Mouse (Mus musculus) MEL (cell line): ENCODE results near the gene Prpsap1. TPM values are rescaled to one million over a fixed set of nuclear protein-coding genes. Genes with fewer than 3 reads are reported as not detected.

ENCODE experiments used
- DNase-seq: peaks from one replicate; pipeline ENCODE4 v3.0.0; 2011; ENCODE audit warnings: low read depth, low spot score
- H3K27ac ChIP-seq: 2 replicates; pipeline ENCODE4 v1.5.1; 2012; ENCODE audit warnings: low read depth, mild to moderate bottlenecking, control low read depth, low read length, moderate library complexity; ENCODE audit not compliant: control insufficient read depth
- H3K27me3 ChIP-seq, 2 experiments: fragments of 150-350 bp in 1 of 2; sonication (generic) in 1 of 2; 2 replicates each; pipeline ENCODE4 v1.6.1; 2012; ENCODE audit warnings: low read length in 2 of 2, mild to moderate bottlenecking in 2 of 2, improper control_type of control experiment in 1 of 2, moderate library complexity in 1 of 2; ENCODE audit not compliant: insufficient read depth in 2 of 2, control insufficient read depth in 1 of 2
- H3K36me3 ChIP-seq, 2 experiments: 2 replicates each; pipeline ENCODE4 v1.6.1; 2012 to 2014; ENCODE audit warnings: low read length in 2 of 2, improper control_type of control experiment in 1 of 2, inconsistent platforms in 1 of 2, mild to moderate bottlenecking in 1 of 2; ENCODE audit not compliant: insufficient read depth in 2 of 2, control insufficient read depth in 1 of 2
- H3K4me1 ChIP-seq, 2 experiments: fragments of 150-350 bp in 1 of 2; sonication (generic) in 1 of 2; 2 replicates each; pipeline ENCODE4 v1.6.1; 2012; ENCODE audit warnings: low read length in 2 of 2, improper control_type of control experiment in 1 of 2, mild to moderate bottlenecking in 1 of 2; ENCODE audit not compliant: insufficient read depth in 2 of 2, control insufficient read depth in 1 of 2
- H3K4me3 ChIP-seq, 2 experiments: fragments of 150-350 bp in 1 of 2; sonication (generic) in 1 of 2; 2 replicates each; pipeline ENCODE4 v1.5.1; 2012; ENCODE audit warnings: low read depth in 2 of 2, low read length in 2 of 2, mild to moderate bottlenecking in 2 of 2, moderate library complexity in 2 of 2, control low read depth in 1 of 2, improper control_type of control experiment in 1 of 2; ENCODE audit not compliant: control insufficient read depth in 1 of 2, insufficient read depth in 1 of 2
- H3K79me2 ChIP-seq: 2 replicates; pipeline ENCODE4 v1.6.1; 2012; ENCODE audit warnings: mild to moderate bottlenecking, low read length, moderate library complexity; ENCODE audit not compliant: control insufficient read depth, poor library complexity, insufficient read depth
- H3K9ac ChIP-seq: 2 replicates; pipeline ENCODE4 v1.6.1; 2012; ENCODE audit warnings: low read depth, mild to moderate bottlenecking, control low read depth, low read length, moderate library complexity; ENCODE audit not compliant: control insufficient read depth, poor library complexity, severe bottlenecking
- H3K9me3 ChIP-seq: fragments of 150-350 bp; sonication (generic); replicated peaks from 2 replicates; pipeline ENCODE4 v1.6.1; 2012; ENCODE audit warnings: mild to moderate bottlenecking, low read length, improper control_type of control experiment, moderate library complexity; ENCODE audit not compliant: insufficient read depth
- BHLHE40 ChIP-seq: IDR thresholded peaks from 2 replicates; pipeline ENCODE4 v1.6.1; 2012; ENCODE audit warnings: low read depth, mild to moderate bottlenecking, inconsistent platforms, low read length, improper control_type of control experiment, borderline replicate concordance
- E2F4 ChIP-seq: IDR thresholded peaks from 2 replicates; pipeline ENCODE4 v1.6.1; 2011; ENCODE audit warnings: low read depth, low read length, improper control_type of control experiment, borderline replicate concordance
- ELF1 ChIP-seq: IDR thresholded peaks from 2 replicates; pipeline ENCODE4 v1.6.1; 2014; ENCODE audit warnings: low read depth, mild to moderate bottlenecking, inconsistent platforms, low read length, improper control_type of control experiment, moderate library complexity
- GATA1 ChIP-seq: IDR thresholded peaks from 2 replicates; pipeline ENCODE4 v1.6.1; 2011; ENCODE audit warnings: low read depth, low read length, improper control_type of control experiment
- HCFC1 ChIP-seq: IDR thresholded peaks from 2 replicates; pipeline ENCODE4 v1.6.1; 2012; ENCODE audit warnings: low read depth, mild to moderate bottlenecking, inconsistent platforms, low read length, improper control_type of control experiment, moderate library complexity
- KAT2A ChIP-seq: conservative IDR thresholded peaks from 2 replicates; pipeline ENCODE4 v1.6.1; 2012; ENCODE audit warnings: low read depth, low read length, improper control_type of control experiment, inconsistent platforms
- MAFK ChIP-seq: IDR thresholded peaks from 2 replicates; pipeline ENCODE4 v1.6.1; 2011; ENCODE audit warnings: low read depth, mild to moderate bottlenecking, low read length, improper control_type of control experiment, borderline replicate concordance
- MAZ ChIP-seq: IDR thresholded peaks from 2 replicates; pipeline ENCODE4 v1.6.1; 2012; ENCODE audit warnings: low read depth, mild to moderate bottlenecking, inconsistent platforms, low read length, improper control_type of control experiment
- MEF2A ChIP-seq: IDR thresholded peaks from 2 replicates; pipeline ENCODE4 v1.6.1; 2014; ENCODE audit warnings: low read depth, mild to moderate bottlenecking, inconsistent platforms, low read length, improper control_type of control experiment; ENCODE audit not compliant: poor library complexity, insufficient replicate concordance, severe bottlenecking; ENCODE audit errors: extremely low read depth
- MXI1 ChIP-seq: IDR thresholded peaks from 2 replicates; pipeline ENCODE4 v1.6.1; 2011; ENCODE audit warnings: mild to moderate bottlenecking, low read depth, low read length, improper control_type of control experiment
- NELFE ChIP-seq: IDR thresholded peaks from 2 replicates; pipeline ENCODE4 v1.6.1; 2011; ENCODE audit warnings: low read depth, low read length, improper control_type of control experiment
- NRF1 ChIP-seq: IDR thresholded peaks from 2 replicates; pipeline ENCODE4 v1.6.1; 2014; ENCODE audit warnings: low read depth, mild to moderate bottlenecking, inconsistent platforms, low read length, improper control_type of control experiment, moderate library complexity; ENCODE audit not compliant: poor library complexity, insufficient read depth, severe bottlenecking
- POLR2A ChIP-seq, 2 experiments: IDR thresholded peaks; 2 replicates each; pipeline ENCODE4 v1.6.1; 2011 to 2012; ENCODE audit warnings: low read length in 2 of 2, mild to moderate bottlenecking in 2 of 2, control low read depth in 1 of 2, improper control_type of control experiment in 1 of 2, low read depth in 1 of 2, moderate library complexity in 1 of 2; ENCODE audit not compliant: control insufficient read depth in 1 of 2, insufficient read depth in 1 of 2, poor library complexity in 1 of 2
- RAD21 ChIP-seq: IDR thresholded peaks from 2 replicates; pipeline ENCODE4 v1.6.1; 2011; ENCODE audit warnings: mild to moderate bottlenecking, low read depth, low read length, improper control_type of control experiment
- RCOR1 ChIP-seq: IDR thresholded peaks from 2 replicates; pipeline ENCODE4 v1.6.1; 2012; ENCODE audit warnings: low read depth, mild to moderate bottlenecking, inconsistent platforms, low read length, improper control_type of control experiment
- SIN3A ChIP-seq: IDR thresholded peaks from 2 replicates; pipeline ENCODE4 v1.6.1; 2012; ENCODE audit warnings: low read length, improper control_type of control experiment, inconsistent platforms
- SMC3 ChIP-seq: IDR thresholded peaks from 2 replicates; pipeline ENCODE4 v1.6.1; 2011; ENCODE audit warnings: low read depth, low read length, improper control_type of control experiment
- TBP ChIP-seq: IDR thresholded peaks from 2 replicates; pipeline ENCODE4 v1.8.0; 2011; ENCODE audit warnings: low read depth, low read length, improper control_type of control experiment
- UBTF ChIP-seq: IDR thresholded peaks from 2 replicates; pipeline ENCODE4 v1.6.1; 2012; ENCODE audit warnings: low read depth, mild to moderate bottlenecking, inconsistent platforms, low read length, improper control_type of control experiment, moderate library complexity, borderline replicate concordance; ENCODE audit not compliant: insufficient read depth
- ZKSCAN1 ChIP-seq: IDR thresholded peaks from 2 replicates; pipeline ENCODE4 v1.6.1; 2012; ENCODE audit warnings: low read depth, mild to moderate bottlenecking, inconsistent platforms, low read length, improper control_type of control experiment, moderate library complexity
- polyA plus RNA-seq, 2 experiments: library from polyadenylated mRNA; stranded (reverse) in 1 of 2; unstranded in 1 of 2; fragments of >175 nt in 1 of 2; fragments of >200 nt in 1 of 2; gene quantifications; 2 replicates each; pipeline versions ENCODE4 v1.2.1 to v1.2.4; 2012; ENCODE audit warnings: low replicate concordance in 2 of 2, low read depth in 1 of 2; ENCODE audit not compliant: insufficient read length in 2 of 2, insufficient read depth in 1 of 2, missing spikeins in 1 of 2
- total RNA-seq: library from RNA; depleted of rRNA; stranded (reverse); fragments of 300-350 nt; gene quantifications from 2 replicates; pipeline ENCODE4 v1.2.3, GENCODE M21; 2012

The Prpsap1 gene
- total and polyA plus RNA-seq, 3 experiments, result 112 to 155 TPM; not detected in 1

DNA sequence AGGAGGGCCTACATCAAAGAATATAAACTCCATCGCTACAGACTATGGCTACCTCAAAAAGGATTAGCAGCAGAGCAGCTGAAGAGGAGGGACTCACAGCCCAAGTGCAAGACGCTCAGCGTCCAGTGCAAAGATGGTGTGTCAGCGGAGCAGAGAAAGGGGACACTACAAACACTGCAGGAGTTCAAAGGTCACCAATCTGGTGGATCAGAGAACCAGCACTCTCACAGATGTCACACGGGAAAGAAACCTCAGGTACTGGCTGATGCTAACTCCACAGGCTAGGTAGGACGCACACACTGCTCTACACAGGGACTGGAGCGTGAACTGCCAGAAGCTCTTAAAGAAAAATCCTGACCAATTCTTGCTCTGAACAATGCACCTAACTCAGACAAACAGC lies 15.0 kb downstream of the Prpsap1 start:
- Histone ChIP-seq H3K27me3 (no peaks in the 10 kb centered on the region), H3K9me3 (no peaks in the 10 kb centered on the region), H3K4me3 (no peak overlapping the region), H3K36me3 (peaks cover 0 to 29% of the 10 kb centered on the region in 2 experiments; a peak in 2 of 4 replicates), H3K9ac (no peak overlapping the region), H3K27ac (no peak overlapping the region), H3K79me2 (no peaks in the 10 kb centered on the region; the same call in 1 of the 2 replicates), H3K4me1 (no peaks in the 10 kb centered on the region)
- DNase-seq, result no peak
- TF ChIP-seq SIN3A (no peak), MAZ (no peak)

- TF ChIP-seq RAD21, result no peak
- no peak for TF ChIP-seq KAT2A
- no peak for TF ChIP-seq HCFC1
- no peak for TF ChIP-seq MEF2A
- no peak for TF ChIP-seq RCOR1
- TF ChIP-seq UBTF, result no peak
- Histone ChIP-seq H3K27ac (no peak overlapping the region), H3K36me3 (peaks cover 0 to 26% of the 10 kb centered on the region in 2 experiments; a peak in 2 of 4 replicates), H3K9ac (no peak overlapping the region), H3K4me3 (no peak overlapping the region), H3K27me3 (no peaks in the 10 kb centered on the region), H3K79me2 (no peaks in the 10 kb centered on the region; the same call in 1 of the 2 replicates), H3K4me1 (no peaks in the 10 kb centered on the region), H3K9me3 (no peaks in the 10 kb centered on the region)
- DNase-seq, result no peak
Observed at GRCm38 (mm10) chr11:116477160-116477759, 16.7 kb downstream of the Prpsap1 start.

DNA sequence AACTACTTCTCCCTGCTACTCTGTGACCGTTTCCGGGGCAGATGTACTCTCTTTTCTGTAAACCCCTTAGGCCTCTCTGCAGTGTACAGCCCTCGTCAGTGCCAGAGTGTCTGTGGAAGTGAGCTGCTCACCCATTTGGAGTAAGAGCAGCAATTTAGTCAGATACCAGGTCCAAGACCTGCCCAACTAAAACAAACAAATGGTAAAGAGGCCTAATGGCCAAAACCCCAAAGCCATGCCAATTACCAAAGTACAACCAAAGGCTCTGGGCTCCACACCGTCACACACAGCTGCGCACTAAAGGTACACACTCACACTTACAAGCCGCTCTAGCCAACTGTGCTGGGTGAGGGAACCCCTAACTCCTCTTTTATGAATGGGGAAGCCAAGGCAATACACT lies 17.3 kb downstream of the Prpsap1 start:
- no peak for TF ChIP-seq SIN3A
- TF ChIP-seq NRF1, result no peak
- no peak for TF ChIP-seq SMC3
- no peak for TF ChIP-seq RCOR1
- no peak for TF ChIP-seq E2F4
- TF ChIP-seq ELF1, result no peak
- no peak for TF ChIP-seq TBP
- TF ChIP-seq MAFK, result no peak
- no peak for TF ChIP-seq POLR2A (IDR thresholded peaks at IDR 0.05; ENCODE audit: control insufficient read depth in 1 of 2, insufficient read depth in 1 of 2, low read depth in 1 of 2, low read length in 2 of 2, poor library complexity in 1 of 2)
- TF ChIP-seq MXI1, result no peak
- no peak for TF ChIP-seq GATA1
- no peak for TF ChIP-seq ZKSCAN1
- no peak for TF ChIP-seq NELFE
- TF ChIP-seq BHLHE40, result no peak
- DNase-seq, result no peak
- no peaks in the 10 kb centered on the region for H3K4me1 ChIP-seq
- peaks cover 0 to 24% of the 10 kb centered on the region in 2 experiments; a peak in 2 of 4 replicates for H3K36me3 ChIP-seq
- no peak overlapping the region for H3K27ac ChIP-seq
- no peak overlapping the region for H3K4me3 ChIP-seq
- H3K79me2 ChIP-seq, result no peaks in the 10 kb centered on the region; the same call in 1 of the 2 replicates
- no peaks in the 10 kb centered on the region for H3K27me3 ChIP-seq
- no peaks in the 10 kb centered on the region for H3K9me3 ChIP-seq
- no peak overlapping the region for H3K9ac ChIP-seq
